Mouse (Mus musculus) olfactory bulb, adult 2 months (tissue): ENCODE measurements around the gene Gm9918.

Source experiments
- CTCF ChIP-seq: fragments of 200-500 bp; IDR thresholded peaks from 2 replicates; pipeline ENCODE4 v1.5.1; 2012; ENCODE audit warnings: low read depth, mild to moderate bottlenecking, low read length, moderate library complexity; ENCODE audit not compliant: insufficient read depth
- POLR2A ChIP-seq: fragments of 200-500 bp; IDR thresholded peaks from 2 replicates; pipeline ENCODE4 v1.6.1; 2012; ENCODE audit warnings: mild to moderate bottlenecking, low read depth, low read length, moderate library complexity; ENCODE audit not compliant: insufficient read depth

GRCm38 (mm10) chr15:102270274-102270960 lies at the start of gene Gm9918:
- TF ChIP-seq CTCF = no peak
- TF ChIP-seq POLR2A = no peak
